Mouse (Mus musculus) heart, postnatal 25 days (tissue): ENCODE results near the gene Cfap54. TPM values are rescaled to one million over a fixed set of nuclear protein-coding genes. Genes with fewer than 3 reads are reported as not detected.

ENCODE experiments used
- DNase-seq: peaks from one replicate; pipeline ENCODE4 v3.0.0; 2022; ENCODE audit warnings: low spot score
- intact Hi-C: fragments of 180-260 bp; cut with DNase I; formaldehyde crosslinking; loops from one replicate; pipeline ENCODE4 v1.15.1; 2025
- total RNA-seq, 2 experiments: library from RNA; stranded (reverse); gene quantifications; 2 replicates each; pipeline ENCODE4 v1.2.3; 2021

Gene Cfap54
- total RNA-seq = under 1 TPM; 0.28 to 0.47 TPM

- peak; percentile 66 for DNase-seq
- intact Hi-C loops = no loop called here
Measured at GRCm38 (mm10) chr10:93081133-93081779, at the start of gene Cfap54. Gene Cfap54 (minus strand): TSS chr10:93081618.

GRCm38 (mm10) chr10:93130456-93130940 lies 49.1 kb upstream of the Cfap54 start:
- DNase-seq = peak; percentile 23
- intact Hi-C loops = no loop called here

GRCm38 (mm10) chr10:93129904-93130455 lies 48.6 kb upstream of the Cfap54 start:
- DNase-seq = no peak
- intact Hi-C loops = no loop called here

DNA sequence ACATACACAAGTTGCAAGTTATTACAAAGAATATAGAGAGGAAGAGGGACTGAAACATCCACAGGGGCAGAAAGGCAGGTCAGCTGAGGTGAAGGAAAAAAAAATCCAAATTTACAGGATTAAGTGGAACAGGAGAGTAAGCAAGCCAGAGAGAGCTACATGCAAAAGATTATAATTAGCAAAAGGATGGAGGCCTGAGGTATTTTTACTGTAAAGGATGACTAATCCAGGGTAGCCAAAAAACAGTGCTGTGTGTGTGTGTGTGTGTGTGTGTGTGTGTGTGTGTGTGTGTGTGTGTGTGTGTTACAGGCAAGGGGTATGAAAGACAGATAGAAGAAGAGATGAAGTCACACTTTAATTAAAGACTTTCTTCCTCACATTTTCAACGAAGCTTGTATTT lies 47.9 kb upstream of the Cfap54 start:
- intact Hi-C loops = no loop called here
- no peak for DNase-seq

- no peak for DNase-seq
- intact Hi-C loops = no loop called here
Measured at GRCm38 (mm10) chr10:93128566-93128965, 47.1 kb upstream of the Cfap54 start.

DNA sequence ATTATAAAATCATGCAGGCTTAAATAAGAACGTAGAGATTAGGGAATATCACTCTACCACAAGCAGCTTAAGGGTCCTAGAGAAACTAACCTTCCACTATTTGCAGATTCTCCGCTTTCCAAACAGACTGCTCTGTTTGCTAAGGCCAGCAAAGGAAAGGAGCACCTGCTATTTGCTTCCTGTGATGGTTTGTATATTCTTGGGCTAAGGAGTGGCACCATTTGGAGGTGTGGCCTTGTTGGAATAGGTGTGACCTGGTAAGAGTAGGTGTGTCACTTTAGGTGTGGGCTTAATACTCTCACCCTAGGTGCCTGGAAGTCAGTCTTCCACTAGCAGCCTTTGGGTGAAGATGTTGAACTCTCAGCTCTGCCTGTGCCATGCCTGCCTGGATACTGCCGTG lies 44.6 kb upstream of the Cfap54 start:
- intact Hi-C loops = no loop called here
- DNase-seq = no peak

DNA sequence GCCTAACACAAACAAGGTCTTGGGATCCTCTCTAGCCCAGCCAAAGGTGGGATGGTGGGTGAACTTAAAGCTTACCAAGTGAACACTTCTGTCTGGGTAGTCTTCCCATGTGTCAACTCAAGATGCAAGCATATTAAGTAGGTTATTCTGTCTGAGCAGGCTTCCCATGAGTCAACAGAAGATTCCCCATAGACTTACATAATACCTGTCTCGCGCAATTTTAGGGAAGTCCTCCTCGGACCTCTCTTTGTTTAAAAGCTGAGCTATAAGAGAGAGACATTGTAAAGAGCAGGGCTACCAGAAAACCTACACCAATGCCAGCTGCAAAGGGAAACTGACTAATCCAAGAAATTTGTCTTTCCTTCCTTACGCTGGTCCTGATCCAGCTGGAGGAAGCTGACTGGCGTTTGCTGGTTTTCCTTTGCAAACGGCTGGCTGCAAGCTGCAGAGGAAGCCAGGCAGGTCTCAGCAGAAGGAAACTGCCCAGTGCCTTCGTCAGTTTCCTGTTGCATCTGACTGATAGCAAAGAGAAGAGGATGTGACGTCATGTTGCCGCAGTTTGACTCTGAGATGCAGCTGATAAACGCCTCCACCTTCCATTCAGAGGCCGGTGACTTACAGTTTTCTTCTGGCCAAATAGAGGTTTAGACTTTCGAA lies 42.7 kb upstream of the Cfap54 start:
- DNase-seq = peak; percentile 64
- intact Hi-C loops = loop anchor here (2.0 to 5.0 kb wide), 2 partner anchors 29 to 37 kb away; no protein-coding TSS in a partner anchor

DNA sequence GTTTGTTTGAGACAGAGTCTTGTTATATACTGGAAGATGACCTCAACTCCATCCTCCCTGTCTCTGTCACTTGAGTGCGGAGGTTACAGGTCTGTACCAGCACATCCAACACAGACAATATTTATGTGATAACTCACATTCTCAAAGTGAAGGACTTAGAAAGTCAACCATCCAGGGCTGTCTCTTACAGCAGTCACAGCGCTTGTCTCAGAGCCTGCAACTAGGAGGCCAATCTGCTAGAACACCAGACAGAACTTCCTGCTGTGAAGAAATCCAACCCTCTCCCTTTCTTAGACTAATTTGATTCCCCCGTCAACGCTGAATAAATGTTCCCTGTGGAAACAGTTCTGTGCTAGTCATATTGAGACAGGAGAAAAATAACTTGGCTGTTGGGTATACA lies 41.9 kb upstream of the Cfap54 start:
- intact Hi-C loops = loop anchor here (2.0 to 5.0 kb wide), 2 partner anchors 29 to 36 kb away; no protein-coding TSS in a partner anchor
- DNase-seq = no peak

GRCm38 (mm10) chr10:93122399-93123184 lies 41.2 kb upstream of the Cfap54 start:
- intact Hi-C loops = loop anchor here (2.0 to 5.0 kb wide), 2 partner anchors 30 to 35 kb away; no protein-coding TSS in a partner anchor
- DNase-seq = no peak

DNA sequence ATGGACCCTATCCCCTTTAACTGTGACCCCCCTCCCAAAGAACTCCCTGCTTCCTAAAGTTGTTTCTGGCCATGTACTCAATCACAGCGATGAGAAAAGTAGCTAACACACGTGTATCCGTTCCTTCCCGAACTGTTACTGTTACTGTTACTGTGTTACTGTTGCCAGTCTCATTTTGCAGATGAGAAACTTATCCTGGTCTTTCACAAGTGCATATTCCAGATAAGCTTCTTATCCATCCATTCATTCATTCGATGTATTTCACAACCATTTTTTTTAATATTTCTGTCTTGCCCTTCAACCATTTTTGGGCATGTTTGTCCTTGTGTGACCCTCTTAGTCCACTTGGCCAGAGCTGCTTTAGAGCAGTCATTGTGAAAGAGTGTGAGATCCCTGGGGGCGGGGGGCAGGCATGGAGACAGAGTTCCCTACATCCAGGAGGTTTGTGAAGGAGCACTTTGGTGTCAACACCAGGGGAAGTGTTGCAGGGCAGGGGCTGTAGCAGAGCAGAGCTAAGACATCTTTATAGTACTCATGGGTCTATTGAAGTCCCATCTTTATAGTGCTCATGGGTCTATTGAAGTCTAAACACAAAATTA lies 39.9 kb upstream of the Cfap54 start:
- intact Hi-C loops = loop anchor here (5.0 kb wide), 1 partner anchor 34 kb away; no protein-coding TSS in a partner anchor
- DNase-seq = no peak

GRCm38 (mm10) chr10:93119809-93120208 lies 38.4 kb upstream of the Cfap54 start:
- DNase-seq = no peak
- intact Hi-C loops = loop anchor here (5.0 kb wide), 1 partner anchor 33 kb away; no protein-coding TSS in a partner anchor

GRCm38 (mm10) chr10:93116636-93117035 lies 35.2 kb upstream of the Cfap54 start:
- no peak for DNase-seq
- intact Hi-C loops = no loop called here

DNA sequence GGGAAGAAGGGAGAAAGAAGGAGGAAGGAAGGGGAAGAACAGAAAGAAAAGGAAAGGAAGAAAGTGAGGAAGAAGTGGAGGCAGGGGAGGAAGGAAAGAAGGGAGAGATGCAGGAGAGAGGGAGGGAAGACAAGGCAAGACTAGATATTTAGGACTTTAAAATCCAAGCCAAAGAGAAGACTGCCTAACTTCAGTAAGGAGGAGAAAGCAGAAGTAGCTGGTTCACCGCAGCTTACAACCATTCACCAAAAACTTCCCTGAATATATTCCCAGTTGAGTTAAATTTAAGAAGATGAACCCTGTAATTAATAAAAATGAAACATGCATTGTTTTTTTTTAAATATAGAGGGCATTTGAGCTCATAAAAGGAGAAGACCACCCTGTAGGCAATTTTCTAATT lies 34.3 kb upstream of the Cfap54 start:
- DNase-seq = no peak
- intact Hi-C loops = no loop called here

DNA sequence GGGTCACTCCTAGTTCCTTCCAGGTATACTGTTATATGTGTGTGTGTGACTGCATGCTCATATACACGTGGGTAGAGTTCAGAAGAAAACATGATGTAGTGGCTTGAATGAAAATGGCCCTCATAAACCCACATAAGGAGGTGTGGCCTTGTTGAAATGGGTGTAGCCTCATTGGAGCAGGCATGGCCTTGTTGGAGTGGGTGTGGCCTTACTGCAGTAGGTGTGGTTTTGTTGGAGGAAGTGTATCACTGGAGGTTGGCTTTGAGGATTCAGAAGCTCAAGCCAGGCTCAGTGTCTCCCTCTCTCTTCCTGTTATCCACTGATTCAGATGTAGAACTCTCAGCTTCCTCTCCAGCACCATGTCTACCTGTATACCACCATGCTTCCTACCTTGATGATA lies 33.4 kb upstream of the Cfap54 start:
- intact Hi-C loops = no loop called here

DNA sequence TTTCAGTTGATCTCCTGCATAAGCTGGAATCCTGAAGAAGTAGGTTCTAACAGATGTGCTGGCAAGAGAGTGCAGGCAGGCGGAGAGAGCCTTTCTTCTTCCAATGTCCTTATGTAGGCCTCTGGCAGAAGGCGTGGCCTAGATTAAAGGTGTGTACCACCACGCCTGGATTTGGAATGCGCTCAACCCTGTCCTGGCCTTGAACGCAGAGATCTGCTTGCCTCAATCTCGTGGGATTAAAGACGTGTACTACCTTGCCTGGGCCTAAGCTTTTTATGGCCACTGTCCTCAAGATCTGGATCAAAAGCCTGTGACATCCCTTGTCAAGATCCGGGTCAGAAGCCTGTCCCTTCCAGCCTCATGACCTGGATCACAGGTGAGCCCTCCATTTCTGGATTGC lies 32.5 kb upstream of the Cfap54 start:
- DNase-seq = no peak
- intact Hi-C loops = no loop called here

More for the DNA sequence above, 33.4 kb upstream of the Cfap54 start:
- no peak for DNase-seq

DNA sequence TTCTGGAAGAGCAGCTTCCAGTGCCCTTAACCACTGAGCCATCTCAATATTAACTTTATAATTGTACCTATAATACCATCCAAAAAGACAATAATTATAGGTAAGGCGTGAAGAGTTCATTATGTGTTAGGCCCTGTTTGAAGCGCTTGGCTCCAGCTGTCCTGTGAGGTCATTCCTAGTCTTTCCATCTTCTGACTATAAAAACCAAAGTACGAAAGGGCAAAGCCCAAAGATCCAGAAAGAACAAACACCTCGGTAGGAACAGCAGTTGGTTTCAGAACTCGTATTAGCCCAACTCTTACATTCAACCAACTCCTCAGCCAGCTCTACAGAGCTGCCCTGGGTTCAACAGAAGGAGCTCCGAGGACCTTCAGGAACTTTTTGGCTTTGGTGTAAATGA lies 30.6 kb upstream of the Cfap54 start:
- intact Hi-C loops = no loop called here
- no peak for DNase-seq

DNA sequence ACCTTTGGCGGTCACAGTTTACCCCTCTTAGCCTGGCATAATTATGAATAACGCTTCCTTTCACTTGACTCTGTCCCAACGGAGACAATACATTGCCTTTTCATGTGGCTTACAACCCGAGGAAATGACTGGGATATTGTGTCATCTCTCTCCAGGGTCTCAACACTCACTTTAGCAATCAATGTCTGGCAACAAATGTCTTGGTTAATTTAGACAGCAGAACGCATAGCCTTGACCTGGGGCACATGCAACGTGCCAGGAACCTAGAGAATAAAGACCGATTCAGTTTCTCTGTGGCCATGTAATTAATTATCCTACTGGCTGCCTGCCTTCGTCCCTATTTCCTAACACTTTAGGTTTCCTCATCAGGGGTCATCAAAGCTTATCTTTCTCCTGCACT lies 30.0 kb upstream of the Cfap54 start:
- intact Hi-C loops = no loop called here
- no peak for DNase-seq

DNA sequence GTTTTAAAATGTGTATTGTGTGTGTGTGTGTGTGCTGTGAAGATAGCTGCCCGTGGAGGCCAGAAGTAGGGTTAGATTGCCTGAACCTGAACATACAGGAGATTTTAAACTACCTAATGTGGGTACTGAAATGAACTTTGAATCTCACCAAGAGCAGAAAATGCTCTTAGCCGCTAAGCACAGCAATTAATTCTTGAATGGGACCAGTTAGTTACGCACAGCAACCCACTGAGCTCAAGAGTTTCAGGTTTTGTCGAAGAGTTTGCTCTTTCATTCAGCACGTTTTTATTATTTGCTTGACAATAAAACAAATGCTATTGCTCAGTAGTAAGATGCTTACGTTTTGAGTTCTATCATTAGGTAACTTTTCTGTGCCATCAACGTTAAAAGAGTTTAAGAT lies 23.9 kb upstream of the Cfap54 start:
- DNase-seq = no peak
- intact Hi-C loops = no loop called here

DNA sequence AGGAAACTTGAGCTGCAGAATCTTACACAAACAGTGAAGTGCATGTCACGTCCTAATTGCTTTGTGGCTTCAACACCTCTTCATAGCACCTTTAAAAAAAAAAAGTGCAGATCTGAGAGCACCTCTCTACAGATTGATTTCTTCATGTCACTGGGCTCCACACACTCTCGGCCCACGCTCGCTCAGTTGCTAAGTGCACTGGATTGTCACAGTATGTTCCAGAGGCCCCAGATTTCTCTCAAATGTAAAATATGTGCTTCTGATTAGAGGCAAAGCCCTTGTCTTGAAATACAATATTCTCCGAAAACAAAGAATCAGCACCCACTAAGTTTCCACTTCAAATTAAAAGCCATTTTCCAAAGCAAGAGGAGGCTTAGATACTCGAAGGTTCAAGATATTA lies 22.9 kb upstream of the Cfap54 start:
- intact Hi-C loops = no loop called here
- no peak for DNase-seq

GRCm38 (mm10) chr10:93103676-93104075 lies 22.3 kb upstream of the Cfap54 start:
- intact Hi-C loops = no loop called here
- DNase-seq = no peak
